Mouse (Mus musculus): ENCODE measurements around the gene Rassf2. TPM values are rescaled to one million over a fixed set of nuclear protein-coding genes. Genes with fewer than 3 reads are reported as not detected.

Gene Rassf2
- polyA plus RNA-seq, 1 experiment from 2014 or later, result 15.8 TPM

DNA sequence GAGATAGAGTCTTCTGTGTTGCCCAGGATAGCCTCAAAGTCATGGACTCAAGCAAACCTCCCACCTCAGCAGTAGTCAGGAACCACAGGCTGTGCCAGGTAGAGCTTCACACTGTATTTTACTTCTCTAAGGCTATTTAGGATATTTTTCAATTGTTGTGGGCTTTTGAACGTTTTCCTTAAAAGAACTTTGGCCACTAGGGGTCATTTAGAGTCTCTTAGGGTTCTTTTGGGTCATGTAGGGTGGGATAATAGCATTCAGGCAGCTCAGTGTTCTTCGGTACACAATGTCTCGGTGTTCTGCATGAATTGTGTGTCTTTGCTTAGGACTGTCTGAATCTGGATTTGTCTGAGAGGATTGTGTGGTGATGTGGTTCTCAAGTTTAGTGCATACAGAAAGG is 42.1 kb downstream of the Rassf2 start:
- 48% methylated on average over 3 of the region's 3 CpGs for WGBS
- H3K27ac ChIP-seq (ENCODE audit: low read depth), result no peak overlapping the region
- H3K36me3 ChIP-seq (ENCODE audit: insufficient read depth), result no peaks in the 10 kb centered on the region
- H3K9ac ChIP-seq, result no peak overlapping the region
- DNase-seq (peak; percentile 44), ATAC-seq (ENCODE audit: insufficient read depth) (no peak)
- H3K9me3 ChIP-seq (ENCODE audit: low read depth, low read length), result no peaks in the 10 kb centered on the region
- no peaks in the 10 kb centered on the region for H3K27me3 ChIP-seq (ENCODE audit: insufficient read depth, low read length)
- peak; percentile 36 for TF ChIP-seq CTCF (IDR thresholded peaks at IDR 0.05; ENCODE audit: low read depth)
- H3K4me2 ChIP-seq, result no peak overlapping the region
- H3K4me3 ChIP-seq (ENCODE audit: low read depth, low read length), result no peak overlapping the region
- no peaks in the 10 kb centered on the region for H3K4me1 ChIP-seq (ENCODE audit: insufficient read depth)

DNA sequence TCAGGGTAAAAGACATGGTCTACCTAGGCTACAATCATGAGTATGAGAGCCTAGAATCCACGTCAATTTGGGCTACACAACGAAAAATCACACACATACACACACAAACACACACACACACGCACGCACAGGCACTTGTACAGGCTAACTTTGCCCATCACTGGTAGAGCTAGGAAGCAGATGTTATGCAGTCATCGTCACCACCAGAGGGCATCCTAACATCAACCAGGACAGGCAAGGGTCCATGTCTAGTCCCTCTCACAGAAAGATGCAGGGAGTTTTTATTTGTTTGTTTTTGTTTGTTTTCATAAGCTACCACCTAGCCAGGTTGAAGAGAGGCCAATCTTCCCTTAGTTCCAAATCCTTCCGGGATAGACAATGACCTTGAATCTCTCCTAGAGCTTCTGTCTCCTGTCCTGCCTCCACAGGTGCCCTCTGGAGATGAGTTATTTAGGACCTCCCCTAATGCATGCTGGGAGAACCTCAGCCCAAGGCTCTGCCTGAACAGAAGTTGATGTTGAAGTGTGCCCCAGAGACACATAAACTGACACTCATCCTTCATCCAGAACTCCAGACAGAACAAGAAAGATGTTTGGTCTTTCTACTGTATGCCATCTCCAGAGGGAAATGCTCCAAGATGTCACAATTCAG is 47.4 kb downstream of the Rassf2 start:
- peaks cover under 1% of the 10 kb centered on the region; the same call in 1 of the 2 replicates for H3K9me3 ChIP-seq (ENCODE audit: low read depth, low read length)
- H3K4me3 ChIP-seq (ENCODE audit: low read depth, low read length), result no peak overlapping the region
- peak; percentile 99 for TF ChIP-seq CTCF (IDR thresholded peaks at IDR 0.05; ENCODE audit: low read depth)
- WGBS, result 12% methylated on average over 6 of the region's 6 CpGs
- no peaks in the 10 kb centered on the region for H3K36me3 ChIP-seq (ENCODE audit: insufficient read depth)
- H3K4me1 ChIP-seq (ENCODE audit: insufficient read depth), result no peaks in the 10 kb centered on the region
- H3K4me2 ChIP-seq, result no peak overlapping the region
- DNase-seq (peak; percentile 89), ATAC-seq (ENCODE audit: insufficient read depth) (peak; percentile 74; the same call in 1 of the 2 replicates)
- H3K27me3 ChIP-seq (ENCODE audit: insufficient read depth, low read length), result no peaks in the 10 kb centered on the region
- no peak overlapping the region for H3K9ac ChIP-seq
- no peak overlapping the region for H3K27ac ChIP-seq (ENCODE audit: low read depth)

DNA sequence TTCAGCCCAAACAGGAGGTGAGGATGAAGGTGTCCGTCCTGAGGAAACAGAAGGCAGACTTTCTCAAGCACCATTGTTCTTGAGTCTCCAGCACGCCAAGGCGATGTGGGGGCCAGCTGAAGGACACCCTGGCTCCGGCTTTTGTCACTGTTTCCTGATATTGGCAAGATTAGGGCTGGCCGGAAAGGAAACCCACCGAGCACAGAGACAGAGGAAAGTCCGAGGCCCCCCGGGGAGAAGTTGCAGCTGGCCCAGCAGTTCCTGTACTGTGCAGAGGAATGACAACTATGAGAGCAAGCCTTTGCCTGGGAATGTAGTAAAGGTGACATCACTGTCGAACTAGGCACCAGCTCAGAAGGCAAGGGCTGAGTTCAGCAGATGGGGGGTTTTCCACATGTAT is 49.2 kb downstream of the Rassf2 start:
- Histone ChIP-seq H3K36me3 (ENCODE audit: insufficient read depth) (no peaks in the 10 kb centered on the region), H3K27me3 (ENCODE audit: insufficient read depth, low read length) (no peaks in the 10 kb centered on the region), H3K27ac (ENCODE audit: low read depth) (no peak overlapping the region), H3K4me2 (no peak overlapping the region), H3K4me3 (ENCODE audit: low read depth, low read length) (no peak overlapping the region), H3K4me1 (ENCODE audit: insufficient read depth) (no peaks in the 10 kb centered on the region), H3K9me3 (ENCODE audit: low read depth, low read length) (peaks cover 5% of the 10 kb centered on the region; the same call in 1 of the 2 replicates), H3K9ac (no peak overlapping the region)
- DNase-seq, result peak; percentile 69
- TF ChIP-seq CTCF (IDR thresholded peaks at IDR 0.05; ENCODE audit: low read depth), result no peak
- ATAC-seq (ENCODE audit: insufficient read depth), result peak; percentile 87
- WGBS, result 26% methylated on average over 9 of the region's 9 CpGs

DNA sequence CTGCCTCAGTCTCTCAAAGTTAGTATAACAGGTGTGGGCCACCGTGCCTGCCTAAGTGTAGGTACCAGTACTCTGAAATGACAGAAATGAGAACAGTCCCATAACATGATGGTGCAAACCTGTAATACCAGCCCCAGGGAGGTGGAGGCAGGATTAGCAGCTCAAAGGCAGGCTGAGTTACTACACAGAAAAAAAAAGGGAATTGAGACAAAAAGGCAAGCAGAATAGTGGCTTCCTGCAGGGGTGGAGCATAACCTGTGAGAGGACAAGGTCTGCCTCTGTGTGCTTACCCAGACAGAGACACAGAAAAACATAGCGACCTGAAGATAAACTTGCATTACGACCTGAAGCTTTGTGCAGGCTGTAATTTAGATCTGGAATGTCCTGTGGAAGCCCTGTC is 53.4 kb downstream of the Rassf2 start:
- H3K4me1 ChIP-seq (ENCODE audit: insufficient read depth), result no peaks in the 10 kb centered on the region
- DNase-seq, result no peak
- H3K9me3 ChIP-seq (ENCODE audit: low read depth, low read length), result peaks cover 5% of the 10 kb centered on the region; the same call in 1 of the 2 replicates
- 73% methylated on average over 3 of the region's 3 CpGs for WGBS
- no peak for ATAC-seq (ENCODE audit: insufficient read depth)
- no peaks in the 10 kb centered on the region for H3K27me3 ChIP-seq (ENCODE audit: insufficient read depth, low read length)
- no peak for TF ChIP-seq CTCF (IDR thresholded peaks at IDR 0.05; ENCODE audit: low read depth)
- H3K9ac ChIP-seq, result no peak overlapping the region
- H3K4me3 ChIP-seq (ENCODE audit: low read depth, low read length), result no peak overlapping the region
- no peak overlapping the region for H3K4me2 ChIP-seq
- no peaks in the 10 kb centered on the region for H3K36me3 ChIP-seq (ENCODE audit: insufficient read depth)
- H3K27ac ChIP-seq (ENCODE audit: low read depth), result no peak overlapping the region

DNA sequence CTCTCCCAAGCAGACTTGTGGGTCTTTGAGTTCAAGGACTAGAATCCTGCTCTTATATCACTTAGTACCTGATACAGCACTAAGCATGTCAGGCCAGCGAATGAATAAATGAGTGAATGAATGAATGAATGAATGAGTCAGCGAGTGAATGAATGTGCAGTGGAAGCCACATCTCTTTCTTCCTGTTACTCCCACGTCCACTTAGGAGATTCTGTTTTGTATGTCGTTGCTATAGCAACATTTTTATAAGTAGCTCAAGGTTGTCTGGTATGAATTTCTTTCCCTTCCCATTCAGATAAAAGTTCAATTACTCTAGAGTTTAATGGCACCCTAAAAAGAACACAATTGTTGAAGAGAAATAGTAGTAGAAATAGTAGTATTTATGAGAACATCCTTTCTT is 59.0 kb downstream of the Rassf2 start:
- no peaks in the 10 kb centered on the region for H3K4me1 ChIP-seq (ENCODE audit: insufficient read depth)
- H3K36me3 ChIP-seq (ENCODE audit: insufficient read depth), result no peaks in the 10 kb centered on the region
- H3K27me3 ChIP-seq (ENCODE audit: insufficient read depth, low read length), result no peaks in the 10 kb centered on the region
- H3K4me3 ChIP-seq (ENCODE audit: low read depth, low read length), result no peak overlapping the region
- no peak overlapping the region for H3K9ac ChIP-seq
- H3K9me3 ChIP-seq (ENCODE audit: low read depth, low read length), result no peaks in the 10 kb centered on the region
- WGBS, result 69% methylated on average over 4 of the region's 4 CpGs
- ATAC-seq (ENCODE audit: insufficient read depth) (no peak), DNase-seq (no peak)
- no peak for TF ChIP-seq CTCF (IDR thresholded peaks at IDR 0.05; ENCODE audit: low read depth)
- H3K27ac ChIP-seq (ENCODE audit: low read depth), result no peak overlapping the region
- no peak overlapping the region for H3K4me2 ChIP-seq

DNA sequence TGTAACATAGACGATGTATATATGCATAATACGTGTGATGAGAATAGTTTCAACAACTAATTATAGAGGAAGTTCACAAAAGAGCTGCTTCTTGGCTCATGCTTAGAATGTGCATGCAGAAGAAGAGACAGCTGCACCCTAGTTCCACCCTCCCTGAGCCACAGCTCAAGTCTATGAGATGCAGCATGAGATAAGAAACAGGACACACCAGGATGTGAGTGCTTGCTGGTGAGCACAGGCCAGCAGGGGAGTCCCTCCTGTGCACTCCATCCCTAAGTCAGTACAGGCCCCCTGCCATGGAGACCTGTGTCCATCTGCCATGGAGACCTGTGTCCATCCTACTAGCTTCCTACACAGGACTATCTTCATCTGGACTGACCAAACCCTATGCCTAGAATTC is 59.5 kb downstream of the Rassf2 start:
- Histone ChIP-seq H3K27me3 (ENCODE audit: insufficient read depth, low read length) (no peaks in the 10 kb centered on the region), H3K9ac (no peak overlapping the region), H3K9me3 (ENCODE audit: low read depth, low read length) (no peaks in the 10 kb centered on the region), H3K4me3 (ENCODE audit: low read depth, low read length) (no peak overlapping the region), H3K27ac (ENCODE audit: low read depth) (no peak overlapping the region), H3K4me1 (ENCODE audit: insufficient read depth) (no peaks in the 10 kb centered on the region), H3K4me2 (no peak overlapping the region), H3K36me3 (ENCODE audit: insufficient read depth) (no peaks in the 10 kb centered on the region)
- WGBS, result 96% methylated on average over 2 of the region's 2 CpGs
- ATAC-seq (ENCODE audit: insufficient read depth) (no peak), DNase-seq (no peak)
- no peak for TF ChIP-seq CTCF (IDR thresholded peaks at IDR 0.05; ENCODE audit: low read depth)

DNA sequence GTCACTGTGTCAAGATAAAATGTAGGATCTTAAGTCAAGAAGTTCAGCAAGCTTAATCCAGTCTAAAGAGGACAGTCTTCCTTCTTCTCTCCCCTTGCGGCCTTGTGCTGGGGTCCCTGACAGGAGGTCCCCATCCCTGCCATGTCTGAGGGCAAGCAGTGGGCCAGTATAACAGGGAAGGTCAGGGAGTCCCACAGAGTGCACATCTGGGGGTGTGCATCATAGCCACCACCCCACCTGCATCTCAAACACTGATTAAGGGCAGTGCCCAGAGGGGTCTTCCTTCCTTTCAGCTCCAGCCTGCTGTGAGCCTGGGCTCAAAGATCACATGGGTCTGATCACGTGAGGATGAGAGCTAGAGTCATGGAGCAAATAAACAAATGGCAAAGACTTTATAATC is 68.4 kb downstream of the Rassf2 start:
- H3K36me3 ChIP-seq (ENCODE audit: insufficient read depth), result no peaks in the 10 kb centered on the region
- WGBS, result 62% methylated on average over 2 of the region's 2 CpGs
- no peak overlapping the region for H3K4me3 ChIP-seq (ENCODE audit: low read depth, low read length)
- H3K9ac ChIP-seq, result no peak overlapping the region
- H3K27ac ChIP-seq (ENCODE audit: low read depth), result no peak overlapping the region
- H3K4me1 ChIP-seq (ENCODE audit: insufficient read depth), result no peaks in the 10 kb centered on the region
- no peak for ATAC-seq (ENCODE audit: insufficient read depth)
- TF ChIP-seq CTCF (IDR thresholded peaks at IDR 0.05; ENCODE audit: low read depth), result no peak
- no peak for DNase-seq
- no peaks in the 10 kb centered on the region for H3K9me3 ChIP-seq (ENCODE audit: low read depth, low read length)
- H3K4me2 ChIP-seq, result no peak overlapping the region
- H3K27me3 ChIP-seq (ENCODE audit: insufficient read depth, low read length), result no peaks in the 10 kb centered on the region

Data from lung, embryonic 14.5 days (tissue).